Mouse (Mus musculus) heart, adult 2 months (tissue): Measurements from ENCODE around the gene Gnas. TPM values are rescaled to one million over a fixed set of nuclear protein-coding genes. Genes with fewer than 3 reads are reported as not detected.
A peak's percentile ranks its signal among the peaks of the same experiment; 100 is the strongest.
"Not testable (repeated sequence)": the region's sequence is repeated elsewhere in the genome, so short reads cannot be mapped to it uniquely, and the experiment has no call there.

ENCODE experiments used
- DNase-seq, 2 experiments: peaks; one replicate each; pipeline ENCODE4 v3.0.0; 2021
- H3K27ac ChIP-seq: fragments of 200-600 bp; 2 replicates; pipeline ENCODE4 v1.8.1; 2022
- H3K27me3 ChIP-seq: fragments of 200-500 bp; 2 replicates; pipeline ENCODE4 v1.6.1; 2012; ENCODE audit warnings: mild to moderate bottlenecking, low read length, inconsistent platforms, mixed read lengths; ENCODE audit not compliant: control insufficient read depth, insufficient read depth
- H3K36me3 ChIP-seq: fragments of 200-500 bp; 2 replicates; pipeline ENCODE4 v1.6.1; 2012; ENCODE audit warnings: low read length, inconsistent platforms; ENCODE audit not compliant: control insufficient read depth, insufficient read depth
- H3K4me1 ChIP-seq: fragments of 200-500 bp; 2 replicates; pipeline ENCODE4 v1.6.1; 2011; ENCODE audit warnings: low read length; ENCODE audit not compliant: control insufficient read depth, insufficient read depth
- H3K4me3 ChIP-seq: fragments of 200-600 bp; 2 replicates; pipeline ENCODE4 v1.8.1; 2022
- H3K79me2 ChIP-seq: fragments of 200-500 bp; replicated peaks from 2 replicates; pipeline ENCODE4 v1.6.1; 2012; ENCODE audit warnings: mild to moderate bottlenecking, inconsistent platforms, low read length, moderate library complexity, mixed read lengths; ENCODE audit not compliant: control insufficient read depth, insufficient read depth
- H3K9ac ChIP-seq: fragments of 200-500 bp; 2 replicates; pipeline ENCODE4 v1.6.1; 2012; ENCODE audit warnings: low read depth, mild to moderate bottlenecking, control low read depth, inconsistent platforms, low read length, mixed read lengths
- CTCF ChIP-seq: fragments of 200-600 bp; IDR thresholded peaks from 2 replicates; pipeline ENCODE4 v1.8.1; 2022; ENCODE audit warnings: antibody characterized with exemption, mild to moderate bottlenecking, moderate library complexity
- EP300 ChIP-seq: fragments of 200-500 bp; IDR thresholded peaks from 2 replicates; pipeline ENCODE4 v1.6.1; 2011; ENCODE audit warnings: low read depth, low read length, control low read depth; ENCODE audit not compliant: insufficient read depth
- POLR2A ChIP-seq: fragments of 200-500 bp; IDR thresholded peaks from 2 replicates; pipeline ENCODE4 v1.6.1; 2011; ENCODE audit warnings: mild to moderate bottlenecking, low read depth, low read length, control low read depth; ENCODE audit not compliant: insufficient read depth
- WGBS: fragments of 180-500 bp; shearing (Covaris S2); methylation state at CpG from one replicate; pipeline ENCODE4 v1.1.7; 2018; 5-methylcytosine and 5-hydroxymethylcytosine counted together
- intact Hi-C: fragments of 180-260 bp; cut with DNase I; formaldehyde crosslinking; loops from one replicate; pipeline ENCODE4 v1.15.1; 2025
- polyA plus RNA-seq: library from polyadenylated mRNA; depleted of rRNA; stranded (reverse); fragments of >200 nt; gene quantifications from 2 replicates; pipeline ENCODE4 v1.2.3, GENCODE M21; 2012
- total RNA-seq, 2 experiments: library from RNA; stranded (reverse); gene quantifications; 2 replicates each; pipeline ENCODE4 v1.2.3; 2021

The Gnas gene
- total and polyA plus RNA-seq, 3 experiments = 1,079 to 1,235 (median 1,140) TPM

DNA sequence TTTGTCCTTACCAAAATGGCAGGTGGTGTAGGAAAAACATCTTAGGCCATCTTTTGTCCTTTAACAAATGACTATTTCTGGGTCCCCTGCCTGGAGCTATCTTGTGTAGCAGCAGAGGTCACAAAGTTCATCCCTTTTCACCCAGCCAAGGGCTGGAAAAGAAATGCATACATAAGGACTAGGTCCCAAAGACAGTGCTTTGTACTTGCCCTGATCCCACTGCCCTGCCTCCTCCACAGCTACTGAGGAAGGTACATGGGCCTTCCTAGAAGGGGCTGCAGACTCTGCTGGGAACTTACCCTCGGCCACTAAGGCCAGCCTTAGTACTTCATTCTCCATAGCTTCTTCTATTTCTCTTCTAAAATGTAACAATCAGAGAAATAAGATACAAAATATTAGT, 27.5 kb downstream of the Gnas start:
- WGBS = 77% methylated on average over 1 of the region's 1 CpGs
- Histone ChIP-seq H3K4me1 (no peaks in the 10 kb centered on the region), H3K36me3 (no peaks in the 10 kb centered on the region), H3K79me2 (no peaks in the 10 kb centered on the region), H3K27me3 (no peaks in the 10 kb centered on the region), H3K4me3 (no peak overlapping the region), H3K27ac (no peak overlapping the region), H3K9ac (no peak overlapping the region)
- intact Hi-C loops = loop anchor here (1.0 to 5.0 kb wide), 5 partner anchors 106 to 589 kb away; partner anchors contain the start of genes Nelfcd and Tubb1
- DNase-seq = peak in 1 of 2 experiments; percentile 13
- TF ChIP-seq EP300 = no peak
- no peak for TF ChIP-seq POLR2A
- TF ChIP-seq CTCF = no peak

DNA sequence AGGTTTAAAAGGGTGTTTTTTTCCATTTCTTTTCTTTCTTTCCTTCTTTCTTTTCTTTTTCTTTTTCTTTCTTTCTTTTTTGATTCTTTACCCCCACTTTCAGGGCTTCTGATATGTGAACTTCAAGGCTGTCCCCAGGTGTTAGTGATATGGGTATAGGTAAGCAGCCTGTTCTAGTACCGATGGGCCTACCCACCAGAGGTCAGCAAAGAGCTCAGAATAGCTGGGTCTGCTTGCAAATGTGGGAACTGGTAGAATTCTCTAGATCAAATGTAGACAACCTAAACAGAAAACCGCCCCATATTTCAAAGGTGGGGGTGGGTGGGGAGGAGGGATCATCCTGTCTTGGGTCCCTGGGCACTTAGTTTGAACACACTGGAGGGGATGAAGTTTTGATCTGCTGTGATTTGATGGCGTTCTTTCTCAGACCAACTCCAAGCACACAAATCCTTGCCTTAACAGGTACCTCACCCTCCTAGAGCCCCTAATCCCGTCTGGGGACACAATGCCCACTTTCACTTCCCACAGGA, 28.1 kb downstream of the Gnas start:
- no peak for TF ChIP-seq POLR2A
- peak; percentile 85 for TF ChIP-seq CTCF
- peak; percentile 78 for TF ChIP-seq EP300
- Histone ChIP-seq H3K79me2 (no peaks in the 10 kb centered on the region), H3K9ac (no peak overlapping the region), H3K27ac (no peak overlapping the region), H3K4me3 (no peak overlapping the region), H3K4me1 (no peaks in the 10 kb centered on the region), H3K36me3 (no peaks in the 10 kb centered on the region), H3K27me3 (no peaks in the 10 kb centered on the region)
- WGBS = 32% methylated on average over 4 of the region's 4 CpGs
- DNase-seq = peak; percentile 78 to 79
- intact Hi-C loops = loop anchor here (1.0 to 5.0 kb wide), 5 partner anchors 105 to 588 kb away; partner anchors contain the start of genes Nelfcd and Tubb1

DNA sequence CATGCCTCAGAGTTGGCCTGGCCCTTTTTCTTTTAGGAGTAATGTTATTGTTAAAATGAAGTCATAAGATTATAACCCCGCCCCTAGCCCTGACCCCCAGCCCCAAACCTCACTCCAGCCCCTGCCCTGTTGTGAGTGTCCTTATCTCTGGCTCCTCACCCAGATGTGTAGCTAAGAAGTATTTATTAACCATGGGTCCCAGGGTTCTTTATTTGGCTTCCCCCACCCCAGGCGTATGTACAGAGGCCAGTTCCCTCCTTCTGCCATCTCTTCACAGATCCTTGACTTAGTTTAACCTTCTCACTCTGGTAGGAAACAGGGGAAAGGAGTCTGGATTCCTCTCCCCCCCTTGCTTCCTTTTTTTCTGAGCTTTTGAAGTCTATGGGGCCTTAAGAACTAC, 28.5 kb downstream of the Gnas start:
- H3K9ac ChIP-seq = no peak overlapping the region
- no peaks in the 10 kb centered on the region for H3K27me3 ChIP-seq
- intact Hi-C loops = loop anchor here (1.0 to 5.0 kb wide), 5 partner anchors 105 to 588 kb away; partner anchors contain the start of genes Nelfcd and Tubb1
- no peaks in the 10 kb centered on the region for H3K4me1 ChIP-seq
- no peak for TF ChIP-seq POLR2A
- TF ChIP-seq CTCF = no peak
- no peak for TF ChIP-seq EP300
- no peak for DNase-seq
- no peaks in the 10 kb centered on the region for H3K36me3 ChIP-seq
- no peak overlapping the region for H3K27ac ChIP-seq
- H3K4me3 ChIP-seq = no peak overlapping the region
- no peaks in the 10 kb centered on the region for H3K79me2 ChIP-seq
- 88% methylated on average over 2 of the region's 2 CpGs for WGBS

DNA sequence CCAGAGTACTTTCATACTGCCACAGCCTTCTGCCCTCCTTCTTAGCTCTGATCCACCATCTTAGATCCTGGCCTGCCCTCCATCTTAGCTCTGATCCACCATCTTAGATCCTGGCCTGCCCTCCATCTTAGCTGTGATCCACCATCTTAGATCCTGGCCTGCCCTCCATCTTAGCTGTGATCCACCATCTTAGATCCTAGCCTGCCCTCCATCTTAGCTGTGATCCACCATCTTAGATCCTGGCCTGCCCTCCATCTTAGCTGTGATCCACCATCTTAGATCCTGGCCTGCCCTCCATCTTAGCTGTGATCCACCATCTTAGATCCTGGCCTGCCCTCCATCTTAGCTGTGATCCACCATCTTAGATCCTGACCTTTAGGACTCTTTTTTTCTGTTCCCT, 31.3 kb downstream of the Gnas start:
- H3K27ac ChIP-seq, intact Hi-C loops, H3K4me3 ChIP-seq, DNase-seq, H3K9ac ChIP-seq, H3K4me1 ChIP-seq, H3K36me3 ChIP-seq, H3K27me3 ChIP-seq, H3K79me2 ChIP-seq: not testable (repeated sequence)

DNA sequence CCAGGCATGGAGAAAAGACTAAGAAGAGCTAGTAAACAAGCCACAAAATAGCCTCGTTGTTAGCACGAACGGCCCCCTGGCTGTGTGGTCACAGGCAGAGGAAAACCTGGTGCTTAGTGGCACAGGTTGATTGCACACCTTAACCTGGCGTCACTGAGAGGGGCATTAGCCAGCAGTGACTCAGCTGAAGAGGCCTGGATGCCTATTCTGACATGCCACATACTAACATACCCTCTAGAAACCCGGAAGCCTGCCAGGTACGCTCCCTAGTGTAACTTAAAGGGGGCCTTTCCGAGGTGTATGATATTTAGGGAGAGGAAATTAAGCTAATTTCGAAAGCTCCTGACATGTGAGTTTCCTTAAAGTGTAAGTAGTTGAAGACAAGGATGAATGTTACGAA, 32.5 kb downstream of the Gnas start:
- TF ChIP-seq EP300 (no peak), POLR2A (no peak), CTCF (no peak)
- intact Hi-C loops = no loop called here

DNA sequence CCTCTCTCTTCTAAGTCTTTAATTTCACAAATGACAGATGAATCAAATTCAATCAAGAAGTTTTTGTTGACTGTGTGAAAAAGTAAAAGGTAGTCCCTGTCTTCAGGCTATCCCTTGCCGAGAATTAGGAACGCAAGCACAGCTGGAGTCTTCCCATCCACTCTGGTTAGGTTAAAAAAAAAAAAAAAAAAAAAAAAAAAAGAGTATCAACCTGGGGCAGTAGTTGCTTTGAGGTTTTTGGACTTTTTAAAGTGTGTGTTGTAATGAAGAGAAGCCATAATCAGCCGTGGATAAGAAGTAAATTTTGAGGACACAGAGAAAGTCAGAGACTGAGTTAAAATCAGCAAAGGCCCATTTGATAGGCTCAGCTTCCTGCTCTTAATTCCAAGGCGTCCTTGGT, 41.9 kb downstream of the Gnas start:
- WGBS = 72% methylated on average over 4 of the region's 4 CpGs
- Histone ChIP-seq H3K4me3 (no peak overlapping the region), H3K36me3 (no peaks in the 10 kb centered on the region), H3K9ac (no peak overlapping the region), H3K27ac (no peak overlapping the region), H3K27me3 (no peaks in the 10 kb centered on the region), H3K79me2 (peaks cover 2% of the 10 kb centered on the region), H3K4me1 (no peaks in the 10 kb centered on the region)
- intact Hi-C loops = loop anchor here (5.0 kb wide), 3 partner anchors 91 to 346 kb away; partner anchors contain the start of genes Nelfcd and Prelid3b
- no peak for DNase-seq
- no peak for TF ChIP-seq POLR2A
- no peak for TF ChIP-seq CTCF
- no peak for TF ChIP-seq EP300

More for the DNA sequence above, 32.5 kb downstream of the Gnas start:
- 92% methylated on average over 9 of the region's 9 CpGs for WGBS
- Histone ChIP-seq H3K27me3 (no peaks in the 10 kb centered on the region), H3K4me1 (no peaks in the 10 kb centered on the region), H3K9ac (no peak overlapping the region), H3K27ac (no peak overlapping the region), H3K36me3 (no peaks in the 10 kb centered on the region), H3K4me3 (no peak overlapping the region), H3K79me2 (no peaks in the 10 kb centered on the region)
- DNase-seq = no peak
